Mouse (Mus musculus): ENCODE data around the gene Nfu1. TPM values are rescaled to one million over a fixed set of nuclear protein-coding genes. Genes with fewer than 3 reads are reported as not detected.

Nfu1 gene
- 53.3 TPM for polyA plus RNA-seq (2014; fragmentation: Illumina TruSeq; extraction: RNeasy Lipid Tissue Mini Kit (QIAGEN cat#74804); ENCODE audit: low read depth, low replicate concordance)

GRCm38 (mm10) chr6:87008887-87009286 lies at the start of gene Nfu1:
Gene Nfu1, plus strand, starts transcription at chr6:87009236.

GRCm38 (mm10) chr6:87042337-87043130 lies 33.5 kb downstream of the Nfu1 start, which contains the start of gene Gfpt1:
Gene Gfpt1, plus strand, starts transcription at chr6:87042846.

Other genes starting within 250 kb of the Nfu1 start
- gene Anxa4, start 215.7 kb upstream of the Nfu1 start, polyA plus RNA-seq (2014; fragmentation: Illumina TruSeq; extraction: RNeasy Lipid Tissue Mini Kit (QIAGEN cat#74804); ENCODE audit: low read depth, low replicate concordance), result 17.1 TPM
- 29.5 TPM for gene Aak1, start 159.7 kb upstream of the Nfu1 start, polyA plus RNA-seq (2014; fragmentation: Illumina TruSeq; extraction: RNeasy Lipid Tissue Mini Kit (QIAGEN cat#74804); ENCODE audit: low read depth, low replicate concordance)
- 125 TPM for gene Gfpt1, start 33.6 kb downstream of the Nfu1 start, polyA plus RNA-seq (2014; fragmentation: Illumina TruSeq; extraction: RNeasy Lipid Tissue Mini Kit (QIAGEN cat#74804); ENCODE audit: low read depth, low replicate concordance)
- 1.1 TPM for gene D6Ertd527e, start 95.5 kb downstream of the Nfu1 start, polyA plus RNA-seq (2014; fragmentation: Illumina TruSeq; extraction: RNeasy Lipid Tissue Mini Kit (QIAGEN cat#74804); ENCODE audit: low read depth, low replicate concordance)

Data from testis, adult 10 weeks (tissue).